Mouse (Mus musculus) forebrain, embryonic 16.5 days (tissue): ENCODE data around the gene Gpr85. TPM values are rescaled to one million over a fixed set of nuclear protein-coding genes. Genes with fewer than 3 reads are reported as not detected.
A peak's percentile ranks its signal among the peaks of the same experiment; 100 is the strongest.

Experiments
- ATAC-seq: fragments of 200-750 bp; cut with Nextera tagmentation; 2 replicates; pipeline ENCODE4 v1.8.0; 2017; ENCODE audit warnings: mild to moderate bottlenecking, moderate library complexity
- H3K27ac ChIP-seq: fragments of 300-500 bp; sonication (generic); 2 replicates; pipeline ENCODE4 v1.5.1; 2014; ENCODE audit warnings: low read length, control low read depth
- H3K27me3 ChIP-seq: fragments of 300-500 bp; sonication (generic); replicated peaks from 2 replicates; pipeline ENCODE4 v1.6.1; 2014; ENCODE audit warnings: low read length; ENCODE audit not compliant: control insufficient read depth, insufficient read depth
- H3K36me3 ChIP-seq: fragments of 300-500 bp; sonication (generic); 2 replicates; pipeline ENCODE4 v1.6.1; 2014; ENCODE audit not compliant: control insufficient read depth, insufficient read depth
- H3K4me1 ChIP-seq: fragments of 300-500 bp; sonication (generic); replicated peaks from 2 replicates; pipeline ENCODE4 v1.6.1; 2014; ENCODE audit warnings: low read length; ENCODE audit not compliant: control insufficient read depth, insufficient read depth
- H3K4me2 ChIP-seq: fragments of 300-500 bp; sonication (generic); 2 replicates; pipeline ENCODE4 v1.6.1; 2014; ENCODE audit warnings: mild to moderate bottlenecking, low read length, control low read depth
- H3K4me3 ChIP-seq: fragments of 300-500 bp; sonication (generic); replicated peaks from 2 replicates; pipeline ENCODE4 v1.5.1; 2014; ENCODE audit warnings: mild to moderate bottlenecking, low read length, control low read depth
- H3K9ac ChIP-seq: fragments of 300-500 bp; sonication (generic); replicated peaks from 2 replicates; pipeline ENCODE4 v1.6.1; 2014; ENCODE audit warnings: low read depth, low read length, control low read depth
- H3K9me3 ChIP-seq: fragments of 300-500 bp; sonication (generic); 2 replicates; pipeline ENCODE4 v1.6.1; 2016; ENCODE audit warnings: low read length; ENCODE audit not compliant: control insufficient read depth
- WGBS: fragments of 180-500 bp; shearing (Covaris S2); extraction: QIAGEN DNeasy Blood & Tissue Kit; methylation state at CpG from one replicate; pipeline ENCODE4 v1.1.7; 2014; 5-methylcytosine and 5-hydroxymethylcytosine counted together
- polyA plus RNA-seq: library from polyadenylated mRNA; unstranded; fragments of >200 nt; fragmentation: Nextera tagmentation; extraction: Ambion mirVana; gene quantifications from 2 replicates; pipeline ENCODE4 v1.2.1, GENCODE M21; 2015

Gene Gpr85
- polyA plus RNA-seq, 1 experiment from 2014 or later: 155 TPM

- H3K27me3 ChIP-seq: no peaks in the 10 kb centered on the region
- 42% methylated on average over 2 of the region's 2 CpGs for WGBS
- no peaks in the 10 kb centered on the region for H3K36me3 ChIP-seq
- peaks cover 30% of the 10 kb centered on the region for H3K4me1 ChIP-seq
- no peak overlapping the region for H3K9ac ChIP-seq
- ATAC-seq: no peak
- H3K4me3 ChIP-seq: no peak overlapping the region
- no peak overlapping the region for H3K27ac ChIP-seq
- peak overlapping the region; percentile 30 for H3K4me2 ChIP-seq
- no peaks in the 10 kb centered on the region for H3K9me3 ChIP-seq
Observed at GRCm38 (mm10) chr6:13832770-13833169, 7.0 kb downstream of the Gpr85 start.

GRCm38 (mm10) chr6:13828877-13829276 lies 10.9 kb downstream of the Gpr85 start:
- 88% methylated on average over 1 of the region's 1 CpGs for WGBS
- Histone ChIP-seq H3K27me3 (no peaks in the 10 kb centered on the region), H3K4me3 (no peak overlapping the region), H3K4me1 (peaks cover 20% of the 10 kb centered on the region), H3K27ac (no peak overlapping the region), H3K36me3 (peaks cover 2% of the 10 kb centered on the region; the same call in 1 of the 2 replicates), H3K9ac (no peak overlapping the region), H3K4me2 (no peak overlapping the region), H3K9me3 (no peaks in the 10 kb centered on the region)
- no peak for ATAC-seq

- Histone ChIP-seq H3K27me3 (no peaks in the 10 kb centered on the region), H3K4me2 (no peak overlapping the region), H3K9me3 (no peaks in the 10 kb centered on the region), H3K4me1 (no peaks in the 10 kb centered on the region), H3K4me3 (no peak overlapping the region), H3K36me3 (no peaks in the 10 kb centered on the region), H3K27ac (no peak overlapping the region), H3K9ac (no peak overlapping the region)
- ATAC-seq: no peak
Observed at GRCm38 (mm10) chr6:13816661-13817060, 23.1 kb downstream of the Gpr85 start.

- no peak for ATAC-seq
- WGBS: 56% methylated on average over 4 of the region's 4 CpGs
- Histone ChIP-seq H3K27ac (no peak overlapping the region), H3K27me3 (no peaks in the 10 kb centered on the region), H3K4me3 (no peak overlapping the region), H3K4me1 (no peaks in the 10 kb centered on the region), H3K4me2 (no peak overlapping the region), H3K9me3 (no peaks in the 10 kb centered on the region), H3K9ac (no peak overlapping the region), H3K36me3 (no peaks in the 10 kb centered on the region)
Observed at GRCm38 (mm10) chr6:13812157-13812556, 27.6 kb downstream of the Gpr85 start.

- H3K9ac ChIP-seq: no peak overlapping the region
- ATAC-seq: no peak
- WGBS: 73% methylated on average over 7 of the region's 7 CpGs
Observed at GRCm38 (mm10) chr6:13800071-13800470, 39.7 kb downstream of the Gpr85 start.

GRCm38 (mm10) chr6:13797389-13797788 lies 42.4 kb downstream of the Gpr85 start:
- Histone ChIP-seq H3K36me3 (no peaks in the 10 kb centered on the region), H3K27ac (no peak overlapping the region), H3K4me2 (no peak overlapping the region), H3K9me3 (no peaks in the 10 kb centered on the region), H3K9ac (no peak overlapping the region), H3K27me3 (no peaks in the 10 kb centered on the region), H3K4me3 (no peak overlapping the region), H3K4me1 (no peaks in the 10 kb centered on the region)
- no peak for ATAC-seq

More at GRCm38 (mm10) chr6:13800071-13800470, 39.7 kb downstream of the Gpr85 start:
- H3K27ac ChIP-seq: no peak overlapping the region
- no peaks in the 10 kb centered on the region for H3K36me3 ChIP-seq
- no peak overlapping the region for H3K4me2 ChIP-seq
- H3K9me3 ChIP-seq: no peaks in the 10 kb centered on the region
- no peak overlapping the region for H3K4me3 ChIP-seq
- no peaks in the 10 kb centered on the region for H3K27me3 ChIP-seq
- no peaks in the 10 kb centered on the region for H3K4me1 ChIP-seq

Other genes with a start within 250 kb of the Gpr85 start
- gene Tmem168, start 231.8 kb downstream of the Gpr85 start, polyA plus RNA-seq: 26.2 and 34.5 TPM in 2 replicates
- 30.8 and 33.0 TPM in 2 replicates for gene Bmt2, start 162.0 kb downstream of the Gpr85 start, polyA plus RNA-seq
- gene 2610001J05Rik, start 31.6 kb upstream of the Gpr85 start, polyA plus RNA-seq: 101 and 106 TPM in 2 replicates